Mouse (Mus musculus) gastrocnemius, postnatal 36 days (tissue): Measurements from ENCODE around the gene Kdelc2. TPM values are rescaled to one million over a fixed set of nuclear protein-coding genes. Genes with fewer than 3 reads are reported as not detected.

Experiments used
- DNase-seq, 2 experiments: peaks; one replicate each; pipeline ENCODE4 v3.0.0; 2022
- intact Hi-C: fragments of 180-260 bp; cut with DNase I; formaldehyde crosslinking; loops from one replicate; pipeline ENCODE4 v1.15.1; 2025
- microRNA-seq, 2 experiments: library from miRNA; unstranded; fragments of <30 nt; microRNA quantifications; one replicate each; pipeline ENCODE4 v1.2.0; 2021
- total RNA-seq, 2 experiments: library from RNA; stranded (reverse); gene quantifications; 2 replicates each; pipeline ENCODE4 v1.2.3; 2021

Kdelc2 gene
- total RNA-seq, 2 experiments from 2014 or later, result 4.2 to 4.8 TPM

DNA sequence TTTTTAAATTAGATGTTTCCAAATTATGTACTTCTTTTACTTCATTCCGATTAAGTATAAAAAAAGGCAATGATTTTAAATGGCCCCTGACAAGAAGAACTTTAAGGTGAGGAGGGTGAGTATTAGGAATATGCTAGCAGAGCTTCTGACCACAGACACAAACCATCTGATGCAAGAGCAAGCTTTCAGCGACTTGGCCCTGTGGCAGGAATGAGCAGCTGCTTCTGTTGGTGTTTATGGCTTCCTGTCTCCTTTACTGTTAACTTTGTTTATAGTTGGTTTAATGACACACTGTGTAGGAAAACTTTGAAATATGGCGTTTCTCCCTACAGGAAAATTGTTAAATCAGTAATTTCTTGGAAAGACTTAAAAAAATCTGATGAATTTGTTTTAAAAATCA is 43.8 kb downstream of the Kdelc2 start:
- intact Hi-C loops, result no loop called here
- DNase-seq, result no peak

DNA sequence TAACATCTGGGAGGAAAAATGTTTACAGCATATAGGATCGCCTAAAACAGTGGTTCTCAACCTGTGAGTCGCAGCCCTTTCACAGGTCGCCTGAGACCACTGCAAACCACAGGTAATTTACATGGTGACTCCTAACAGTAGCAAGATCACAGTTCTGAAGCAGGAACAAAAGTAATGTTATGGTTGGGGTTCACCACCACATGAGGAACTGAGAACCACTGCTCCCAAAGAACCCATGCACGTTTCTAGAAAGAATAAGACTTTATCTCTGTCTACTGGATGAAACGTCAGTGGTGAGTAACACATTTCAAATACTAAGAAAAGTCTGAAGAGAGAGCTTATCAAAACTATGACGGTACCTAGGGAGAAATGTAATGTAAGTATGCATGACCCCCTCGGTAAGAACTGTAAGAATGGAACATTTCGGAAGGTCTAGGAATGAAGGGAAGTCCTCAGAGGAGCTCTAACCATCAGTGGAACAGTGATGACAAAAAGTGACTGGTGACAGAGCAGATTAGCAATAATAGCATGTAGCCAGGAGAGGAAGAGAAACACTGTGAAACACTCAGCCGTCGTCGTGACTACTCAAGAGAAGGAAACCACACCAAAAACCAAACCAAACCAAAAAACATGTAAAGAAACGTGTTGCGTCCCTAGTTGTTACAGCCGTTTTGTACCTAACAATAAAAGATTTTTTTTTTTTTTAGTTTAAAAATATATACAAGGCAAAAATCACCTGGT is 52.2 kb downstream of the Kdelc2 start:
- intact Hi-C loops, result no loop called here
- DNase-seq, result no peak

DNA sequence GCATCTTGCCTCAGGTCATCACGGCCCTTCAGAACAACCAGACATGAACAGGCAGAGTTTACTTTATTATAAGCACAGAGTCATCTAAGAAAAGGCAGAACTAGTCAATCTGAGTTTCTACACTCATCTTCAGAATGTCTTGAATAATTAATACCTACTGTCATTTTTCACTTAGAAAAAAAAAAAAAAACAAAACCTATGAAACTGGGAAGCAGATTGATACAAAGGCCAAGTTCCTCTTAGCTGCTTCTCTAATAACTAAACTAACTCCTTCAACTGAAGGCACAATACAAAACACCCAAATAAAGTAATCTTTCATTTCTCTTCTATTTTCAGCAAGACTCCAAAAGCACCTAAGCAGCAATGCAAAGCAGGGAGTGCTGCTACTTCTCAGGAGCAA is 66.8 kb downstream of the Kdelc2 start:
- intact Hi-C loops, result no loop called here

More for the DNA sequence above, 66.8 kb downstream of the Kdelc2 start:
- DNase-seq, result no peak

Small RNA genes within 50 kb of the gene (microRNA-seq; reads per million reads assigned to microRNA genes)
- 0 reads per million in 2 experiments for gene Mir130c

Other genes starting within 250 kb of the Kdelc2 start
- 10 to 100 TPM in 1 of 2 experiments, 1 to 10 TPM in 1; 7.7 to 10.6 TPM for gene Ddx10, start 136.0 kb upstream of the Kdelc2 start, total RNA-seq
- 1 to 10 TPM in 1 of 2 experiments, under 1 TPM in 1; 0.42 to 1.6 TPM for gene Exph5, start 82.4 kb upstream of the Kdelc2 start, total RNA-seq
- not detected for gene 4930550C14Rik, start 18.3 kb downstream of the Kdelc2 start, total RNA-seq
- 1 to 10 TPM; 6.2 to 8.0 TPM for gene Atm, start 152.7 kb downstream of the Kdelc2 start, total RNA-seq
- gene Npat, start 153.0 kb downstream of the Kdelc2 start, total RNA-seq, result 1 to 10 TPM; 3.3 to 5.7 TPM
- 100 to 1,000 TPM in 1 of 2 experiments, 10 to 100 TPM in 1; 95.2 to 122 TPM for gene Acat1, start 226.4 kb downstream of the Kdelc2 start, total RNA-seq